Mouse (Mus musculus) lung, postnatal 4 days (tissue): ENCODE data around the gene Zfp14.

Experiments used
- DNase-seq, 2 experiments: peaks; one replicate each; pipeline ENCODE4 v3.0.0; 2021

Gene Zfp14

GRCm38 (mm10) chr7:30050882-30051548 lies at the start of gene Zfp14:
Gene Zfp14, minus strand, starts transcription at chr7:30051380.
- DNase-seq: peak; percentile 89 to 91

- DNase-seq: peak; percentile 11 to 29
Measured at GRCm38 (mm10) chr7:30099297-30099696, 48.1 kb upstream of the Zfp14 start.

GRCm38 (mm10) chr7:30095551-30096125 lies 44.5 kb upstream of the Zfp14 start:
- DNase-seq: no peak

- peak; percentile 91 to 92 for DNase-seq
Measured at GRCm38 (mm10) chr7:30094646-30095429, 43.7 kb upstream of the Zfp14 start, which contains the start of gene Zfp260. Gene Zfp260, plus strand, starts transcription at chr7:30094777.

- no peak for DNase-seq
Measured at GRCm38 (mm10) chr7:30093918-30094415, 42.8 kb upstream of the Zfp14 start.

- DNase-seq: no peak
Measured at GRCm38 (mm10) chr7:30092666-30093065, 41.5 kb upstream of the Zfp14 start.

- DNase-seq: peak in 1 of 2 experiments; percentile 19
Measured at GRCm38 (mm10) chr7:30090970-30091585, 39.9 kb upstream of the Zfp14 start.

- peak; percentile 97 to 98 for DNase-seq
Measured at GRCm38 (mm10) chr7:30090092-30090969, 39.2 kb upstream of the Zfp14 start, which contains the start of the genes Gm26920 and Zfp566. Gene Gm26920, minus strand, starts transcription at chr7:30090410. Gene Zfp566, minus strand, starts transcription at chr7:30090527.

- DNase-seq: no peak
Measured at GRCm38 (mm10) chr7:30089405-30089804, 38.2 kb upstream of the Zfp14 start.

- no peak for DNase-seq
Measured at GRCm38 (mm10) chr7:30086524-30086923, 35.3 kb upstream of the Zfp14 start.

- DNase-seq: peak; percentile 84 to 88
Measured at GRCm38 (mm10) chr7:30072146-30073028, 21.2 kb upstream of the Zfp14 start, which contains the start of gene Zfp82. Gene Zfp82, minus strand, starts transcription at chr7:30072900.

GRCm38 (mm10) chr7:30064622-30065021 lies 13.4 kb upstream of the Zfp14 start:
- no peak for DNase-seq

- DNase-seq: peak in 1 of 2 experiments; percentile 15
Measured at GRCm38 (mm10) chr7:30062478-30062877, 11.3 kb upstream of the Zfp14 start.

- no peak for DNase-seq
Measured at GRCm38 (mm10) chr7:30060341-30060740, 9.2 kb upstream of the Zfp14 start.

- DNase-seq: no peak
Measured at GRCm38 (mm10) chr7:30053591-30053990, 2.4 kb upstream of the Zfp14 start.

- no peak for DNase-seq
Measured at GRCm38 (mm10) chr7:30048126-30048525, 3.1 kb downstream of the Zfp14 start.

- DNase-seq: no peak
Measured at GRCm38 (mm10) chr7:30044354-30044753, 6.8 kb downstream of the Zfp14 start.

GRCm38 (mm10) chr7:30034331-30034730 lies 16.8 kb downstream of the Zfp14 start:
- DNase-seq: no peak

- DNase-seq: no peak
Measured at GRCm38 (mm10) chr7:30031379-30031778, 19.8 kb downstream of the Zfp14 start.

- no peak for DNase-seq
Measured at GRCm38 (mm10) chr7:30030677-30031076, 20.5 kb downstream of the Zfp14 start.

- DNase-seq: no peak
Measured at GRCm38 (mm10) chr7:30028572-30028971, 22.6 kb downstream of the Zfp14 start.
